Mouse (Mus musculus) kidney, adult 2 months (tissue): ENCODE results near the gene Spag17.

Source experiments
- CTCF ChIP-seq: fragments of 200-500 bp; conservative IDR thresholded peaks from 2 replicates; pipeline ENCODE4 v1.5.1; 2011; ENCODE audit warnings: low read depth, mild to moderate bottlenecking, control low read depth, low read length, moderate library complexity, mixed read lengths; ENCODE audit not compliant: insufficient read depth, insufficient read length
- POLR2A ChIP-seq: fragments of 200-500 bp; IDR thresholded peaks from one replicate; pipeline ENCODE4 v1.6.1; 2011; ENCODE audit warnings: low read depth, low read length, control low read depth

DNA sequence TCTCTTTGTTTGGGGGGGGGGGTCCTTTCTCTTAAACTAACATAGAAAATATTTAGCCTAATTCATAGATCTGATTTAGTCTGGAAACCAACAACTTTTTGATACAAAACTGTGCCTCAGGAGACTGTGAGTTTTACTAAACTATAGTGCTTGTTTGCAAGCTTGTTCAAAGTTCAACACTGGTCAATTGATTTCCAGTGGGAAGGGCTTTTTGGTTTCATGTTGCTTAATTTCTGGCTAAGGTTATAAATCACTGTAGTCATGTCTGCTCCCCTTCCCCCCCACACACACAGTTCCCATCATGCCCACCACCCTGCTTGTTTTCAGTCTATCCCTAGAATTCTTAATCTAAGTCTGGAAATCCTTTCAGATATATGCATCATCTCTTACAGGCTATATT is 279.8 kb downstream of the Spag17 start:
- TF ChIP-seq CTCF = no peak
- TF ChIP-seq POLR2A = no peak
